Mouse (Mus musculus): Measurements from ENCODE around the gene Arpc2. TPM values are rescaled to one million over a fixed set of nuclear protein-coding genes. Genes with fewer than 3 reads are reported as not detected.
A peak's percentile ranks its signal among the peaks of the same experiment; 100 is the strongest.

Gene Arpc2
- total RNA-seq, 2 experiments from 2014 or later, result 141 to 153 TPM

DNA sequence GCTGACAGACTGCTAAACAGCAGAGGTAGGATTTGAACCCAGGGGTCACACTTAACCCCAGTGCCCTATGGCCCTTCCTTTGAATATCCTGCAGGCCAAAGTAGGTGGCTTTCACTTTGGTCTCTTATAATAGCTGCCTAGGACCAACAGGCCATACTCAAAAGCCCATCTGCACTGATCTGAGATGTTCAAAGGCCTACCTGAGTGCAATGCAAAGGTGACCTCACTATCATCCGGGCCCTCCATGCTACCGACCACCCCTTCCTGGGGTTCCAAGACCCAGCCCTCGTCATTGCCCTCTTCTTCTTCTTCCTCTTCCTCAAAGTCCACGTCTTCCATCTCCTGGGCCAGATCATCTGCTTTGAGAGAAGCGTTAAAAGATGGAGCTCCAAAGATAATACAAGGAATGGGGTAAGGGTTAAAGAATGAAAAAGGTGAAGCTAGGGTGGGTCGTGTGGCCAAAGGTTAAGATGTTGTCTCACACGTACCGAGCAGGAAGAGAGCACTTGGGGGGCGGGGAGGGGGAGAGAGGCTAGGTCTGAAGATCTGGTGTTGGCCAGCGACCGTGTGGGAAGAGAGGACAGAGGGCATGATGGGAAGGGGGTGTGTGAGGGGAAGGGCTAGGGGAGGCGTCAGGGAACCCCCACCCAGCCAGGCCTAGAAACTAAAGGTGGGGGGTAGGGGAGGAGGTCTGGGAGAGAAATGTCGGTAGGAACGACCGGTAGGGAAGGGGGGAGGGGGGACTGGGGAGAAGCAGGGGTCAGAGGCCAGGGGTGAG, 48.0 kb downstream of the Arpc2 start:
- peak; percentile 67 to 71 for DNase-seq

DNA sequence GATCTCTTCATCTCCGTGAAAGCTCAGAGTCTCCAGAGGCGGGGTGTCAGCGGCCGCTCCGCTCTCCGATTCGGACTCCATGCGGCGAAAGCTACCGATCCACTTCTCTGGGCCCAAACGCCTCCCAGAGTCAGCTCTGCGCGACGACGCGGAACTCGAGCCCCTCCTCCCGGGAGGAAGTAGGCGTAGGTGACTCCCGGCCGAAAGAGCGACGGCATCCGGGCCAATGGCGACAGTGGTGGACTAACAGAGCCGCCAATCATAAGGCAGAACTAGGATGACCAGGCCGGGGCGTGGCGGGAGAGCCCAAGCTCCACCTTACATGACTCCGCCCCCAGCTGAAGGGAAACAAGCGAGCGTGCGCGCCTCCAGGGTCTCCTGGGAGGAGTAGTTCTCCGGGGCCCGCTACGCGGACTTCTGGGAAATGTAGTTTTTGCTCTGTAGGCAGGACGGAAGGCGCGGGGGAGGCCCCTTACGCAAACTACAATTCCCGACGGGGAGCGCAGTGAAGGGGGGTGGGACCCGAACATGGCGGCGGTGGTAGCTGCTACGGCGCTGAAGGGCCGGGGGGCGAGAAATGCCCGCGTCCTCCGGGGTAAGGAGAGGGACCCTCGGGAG, 48.8 kb downstream of the Arpc2 start, which contains the start of the genes Aamp and Pnkd:
Gene Aamp, minus strand, starts transcription at position 196 of the 618 bp plus-strand sequence.
Gene Pnkd, plus strand, starts transcription at position 388 of the 618 bp plus-strand sequence.
- DNase-seq, result peak; percentile 100

DNA sequence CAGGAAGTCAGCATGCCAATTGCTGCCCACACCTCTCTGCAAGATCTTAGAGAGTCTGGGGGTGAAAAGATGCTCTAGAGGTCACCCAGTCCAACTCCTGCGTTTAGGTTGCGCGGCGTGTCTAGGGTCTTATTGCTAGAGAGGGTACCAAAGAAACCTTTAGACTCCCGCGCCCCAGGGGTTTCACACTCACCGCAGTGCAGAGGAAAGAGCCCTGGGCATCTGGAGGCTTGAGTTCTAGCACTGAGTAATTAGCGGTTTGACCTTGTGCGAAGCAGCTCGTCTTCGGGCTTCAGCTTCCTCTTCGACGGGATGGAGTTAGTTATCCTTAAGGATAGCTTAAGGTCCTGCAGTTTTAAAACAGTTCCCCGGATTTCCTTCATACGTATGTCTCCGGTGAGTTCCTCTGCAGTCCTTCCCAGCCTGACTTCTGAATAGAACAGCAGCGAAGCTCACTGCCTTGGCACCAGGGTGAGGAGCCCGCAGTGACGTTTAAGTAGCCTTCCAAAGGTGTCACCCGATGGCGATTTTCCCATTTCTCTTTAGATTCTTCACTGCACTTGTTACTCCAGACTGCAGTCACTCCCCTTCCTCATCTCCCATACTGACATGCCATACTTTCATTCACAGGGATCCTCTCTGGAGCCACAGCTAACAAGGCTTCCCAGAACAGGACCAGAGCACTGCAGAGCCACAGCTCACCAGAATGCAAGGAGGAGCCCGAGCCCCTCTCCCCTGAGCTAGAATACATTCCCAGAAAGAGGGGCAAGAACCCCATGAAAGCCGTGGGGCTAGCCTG, 49.5 kb downstream of the Arpc2 start:
- DNase-seq, result peak in 1 of 2 experiments; percentile 38

DNA sequence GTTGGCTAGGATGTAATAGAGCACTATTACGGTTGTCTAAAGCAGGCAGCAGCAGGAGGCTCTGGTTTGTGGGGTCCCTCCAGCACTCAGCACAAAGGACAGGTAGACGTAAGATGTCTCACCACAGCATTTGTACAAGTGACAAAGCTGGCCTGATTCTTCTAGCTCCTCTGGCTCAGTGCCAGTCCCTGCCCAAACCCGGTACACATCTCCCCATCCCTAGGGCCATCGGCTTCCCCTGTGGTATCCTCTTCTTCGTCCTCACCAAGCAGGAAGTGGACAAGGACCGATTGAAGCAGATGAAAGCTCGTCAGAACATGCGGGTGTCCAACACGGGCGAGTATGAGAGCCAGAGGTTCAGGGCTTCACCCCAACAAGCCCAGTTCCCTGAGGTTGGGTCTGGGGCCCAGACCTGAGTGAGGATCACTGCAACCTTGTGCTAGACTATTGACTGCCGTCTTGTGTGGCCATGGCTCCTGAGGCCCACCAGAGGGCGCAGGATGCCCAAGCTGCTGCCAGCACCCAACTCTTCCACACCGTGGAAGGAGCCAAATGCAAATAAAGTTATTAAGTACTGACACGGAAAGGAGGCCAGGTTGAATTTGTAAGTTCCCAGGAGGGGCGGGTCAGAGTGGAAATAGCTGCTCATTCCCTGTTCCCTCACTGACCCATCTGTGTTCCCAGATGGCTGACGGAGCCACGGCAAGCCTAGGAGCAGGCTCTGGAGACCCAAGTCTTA, 51.2 kb downstream of the Arpc2 start:
- DNase-seq, result peak in 1 of 2 experiments; percentile 44

DNA sequence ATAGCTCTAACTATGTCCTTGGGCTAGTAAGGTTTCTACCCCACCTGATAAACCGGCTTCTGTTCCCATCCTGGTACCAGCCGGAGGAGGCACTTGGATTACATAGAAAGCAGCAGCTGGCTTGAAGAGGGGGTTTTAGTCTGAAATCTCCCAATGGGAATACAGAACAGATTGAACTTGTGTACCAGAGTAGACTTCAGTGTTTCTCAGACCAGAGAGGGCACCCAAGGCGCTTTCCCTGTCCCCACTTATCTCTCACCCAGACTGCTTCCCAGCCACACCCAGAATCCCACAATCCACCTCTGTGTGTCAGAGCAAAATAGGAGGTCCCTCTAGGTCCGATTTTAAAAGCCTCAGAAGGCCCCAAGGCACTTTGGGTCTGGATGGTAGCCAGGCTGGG, 52.4 kb downstream of the Arpc2 start:
- DNase-seq, result no peak

DNA sequence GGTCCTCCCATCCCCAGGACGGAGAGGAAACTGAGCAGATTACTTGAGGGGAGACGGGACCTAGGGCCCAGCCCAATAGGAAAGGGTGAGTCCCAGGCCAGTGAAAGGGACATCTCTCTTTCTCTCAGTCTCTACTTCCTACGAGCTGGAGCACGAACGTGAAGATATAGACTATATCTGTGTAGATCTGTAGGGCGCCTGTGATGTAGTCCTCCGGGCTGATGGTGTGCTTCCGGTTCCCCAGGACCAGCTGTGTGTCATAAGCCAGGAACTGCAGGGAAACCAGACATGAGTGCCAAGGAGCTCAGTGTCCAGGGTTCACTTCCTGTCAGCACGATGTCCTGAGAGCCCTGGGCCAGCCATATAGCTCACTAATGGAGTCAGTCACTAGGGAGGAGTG, 53.4 kb downstream of the Arpc2 start:
- no peak for DNase-seq

DNA sequence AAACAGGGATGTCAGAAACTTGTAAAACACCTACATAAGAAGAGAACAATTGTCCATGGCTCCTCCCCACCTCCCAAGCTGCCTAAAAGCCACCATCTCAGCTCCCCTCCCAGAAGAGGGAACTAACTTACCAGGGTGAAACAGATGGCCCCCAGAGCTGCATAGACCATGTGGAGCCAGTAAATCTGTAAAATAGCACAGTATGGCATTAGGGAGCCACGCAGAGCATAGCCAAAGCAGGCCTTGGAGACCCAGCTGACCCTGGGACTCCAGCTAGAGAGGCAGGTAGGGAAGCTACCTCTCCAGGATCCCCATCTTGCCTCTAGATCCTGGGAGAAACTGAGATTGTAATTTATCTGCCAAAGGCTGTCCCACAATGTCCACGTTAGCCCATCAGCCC, 53.9 kb downstream of the Arpc2 start:
- DNase-seq, result no peak

DNA sequence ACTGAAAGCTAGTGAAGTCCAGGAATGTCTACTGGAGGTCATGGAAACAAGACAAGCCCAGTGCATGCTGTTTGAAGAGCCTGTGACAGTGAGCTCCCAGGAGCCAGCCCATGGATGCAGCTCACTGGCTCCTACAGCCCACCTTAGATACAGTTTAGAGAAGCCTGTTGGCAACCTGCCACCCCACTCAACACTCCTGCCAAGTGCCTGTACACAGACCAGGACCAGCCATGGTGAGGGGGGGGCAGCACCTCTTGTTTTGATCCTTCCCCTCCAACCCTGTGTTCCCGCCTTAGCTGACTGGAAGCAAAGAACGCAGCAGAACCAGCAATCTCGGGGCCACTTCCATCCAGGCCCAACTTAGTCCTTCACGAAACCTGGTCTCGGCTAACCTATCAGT, 54.3 kb downstream of the Arpc2 start:
- peak in 1 of 2 experiments; percentile 45 for DNase-seq

DNA sequence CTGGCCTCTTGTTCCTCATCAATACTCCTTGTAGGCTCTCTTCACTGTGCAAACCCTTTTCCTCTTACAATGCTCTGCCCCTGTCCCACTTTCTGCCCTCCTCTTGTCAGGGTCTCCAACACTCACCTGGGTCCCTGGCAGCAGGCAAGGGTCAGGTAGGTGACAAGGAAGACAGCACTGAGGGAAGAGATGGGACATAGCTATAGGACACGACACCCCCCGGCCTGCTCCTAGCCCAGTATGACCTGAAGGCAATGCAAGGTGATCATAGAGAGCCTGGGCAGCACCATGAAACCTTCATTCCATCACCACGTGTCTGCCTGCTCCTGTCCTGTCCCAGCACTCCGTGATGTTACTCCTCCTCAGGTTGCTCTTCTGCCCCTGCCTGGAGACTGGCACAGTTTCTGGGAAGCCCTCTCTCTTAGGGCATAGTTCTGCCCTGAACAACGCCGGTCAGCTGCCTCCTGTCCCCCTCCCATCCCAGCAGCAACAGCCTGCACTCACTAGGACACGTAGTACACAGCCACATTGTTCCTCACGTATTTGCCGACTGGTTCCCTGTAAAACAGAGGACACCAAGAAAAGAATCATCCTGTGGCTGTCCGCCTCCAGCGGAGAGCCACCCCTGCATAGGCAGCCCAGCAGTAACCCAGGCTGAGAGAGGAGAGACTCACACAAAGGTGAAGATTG, 56.6 kb downstream of the Arpc2 start:
- DNase-seq, result no peak

DNA sequence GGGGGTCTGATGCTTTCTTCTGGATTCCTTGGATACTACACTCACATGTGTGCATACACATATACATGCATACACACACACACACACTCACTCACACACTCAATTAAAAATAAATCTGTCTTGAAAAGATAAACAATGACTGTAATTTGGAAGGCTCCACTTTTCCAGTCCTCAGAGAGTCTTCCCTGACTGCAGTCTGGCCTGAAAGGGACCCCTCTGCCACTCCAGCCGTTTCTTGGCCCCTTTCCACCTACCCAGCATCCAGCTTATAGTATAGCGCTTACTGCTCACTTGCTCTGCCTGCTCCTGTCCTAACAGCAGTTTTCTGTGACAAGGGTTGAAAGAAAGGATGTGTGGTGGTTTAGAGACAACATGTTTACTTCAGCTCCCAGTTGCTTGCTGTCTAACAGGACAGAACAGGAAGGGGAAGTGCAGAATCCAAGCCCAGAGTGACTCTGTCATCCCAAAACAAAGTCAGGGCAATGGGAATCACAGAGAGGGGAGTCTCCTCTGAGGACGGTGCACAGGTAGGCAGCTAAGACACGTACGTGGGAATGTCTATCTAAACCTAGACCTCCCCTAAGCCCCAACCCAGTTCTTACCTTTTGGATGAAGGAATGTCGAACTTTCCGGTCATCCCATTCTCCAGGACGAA, 57.5 kb downstream of the Arpc2 start:
- DNase-seq, result no peak

DNA sequence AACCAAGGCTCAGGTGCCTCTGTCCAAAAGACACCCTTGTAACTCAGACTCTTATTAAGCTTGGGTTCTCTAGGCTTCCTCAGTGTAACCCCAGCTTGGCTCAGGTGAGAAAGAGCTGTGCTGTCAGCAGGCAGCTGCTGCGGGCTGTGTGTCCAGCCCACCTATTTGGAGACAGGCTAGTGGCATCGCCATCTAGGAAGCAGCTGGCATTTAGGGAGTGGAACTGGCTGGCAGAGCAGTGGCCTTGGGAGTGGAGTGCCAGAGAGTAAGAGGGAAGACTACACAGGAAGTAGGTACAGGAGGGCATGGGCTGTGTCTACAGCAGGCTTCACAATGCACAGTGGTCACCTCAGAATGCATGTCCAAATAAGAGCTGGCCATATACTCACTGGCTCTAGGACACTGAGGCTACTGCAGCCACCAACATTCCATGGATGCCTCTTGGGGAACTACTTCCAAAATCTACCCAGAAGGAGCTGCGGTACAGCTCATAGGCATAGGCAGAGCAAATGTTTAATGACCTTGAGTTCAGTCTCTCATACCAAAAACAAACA, 58.3 kb downstream of the Arpc2 start:
- no peak for DNase-seq

DNA sequence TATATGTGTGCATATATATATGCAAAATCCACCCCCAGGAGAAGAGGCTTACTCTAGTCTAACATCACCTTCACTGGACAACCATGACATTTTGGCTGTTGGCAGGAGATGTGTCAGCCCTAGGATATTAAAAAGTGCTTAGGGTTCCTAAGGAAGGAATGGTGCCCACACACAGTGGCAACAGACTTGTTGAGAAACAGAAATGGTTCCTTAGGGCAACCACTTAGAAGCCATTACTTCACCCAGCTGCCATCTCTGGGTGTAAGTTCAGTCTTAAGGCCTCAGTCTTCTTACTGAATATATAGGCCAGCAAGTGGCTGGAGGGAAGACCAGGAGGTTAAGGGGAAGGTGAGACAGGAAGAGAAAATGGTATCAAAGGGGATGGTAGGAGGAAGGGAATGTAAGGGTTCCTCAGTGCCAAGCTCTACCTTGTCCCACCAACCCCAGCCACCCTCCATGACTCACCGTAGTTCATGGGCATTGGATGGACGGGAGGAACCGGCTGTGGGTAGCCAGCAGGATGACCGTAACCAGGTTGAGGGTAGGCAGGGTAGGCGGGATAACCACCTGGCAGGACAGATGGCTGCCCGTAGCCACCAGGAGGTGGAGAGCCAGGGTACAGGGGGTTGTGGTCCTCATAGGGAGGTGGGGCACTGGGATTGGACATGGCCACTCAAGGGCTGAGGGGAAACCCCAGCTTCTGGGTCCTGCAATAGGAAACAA, 59.0 kb downstream of the Arpc2 start:
- no peak for DNase-seq

DNA sequence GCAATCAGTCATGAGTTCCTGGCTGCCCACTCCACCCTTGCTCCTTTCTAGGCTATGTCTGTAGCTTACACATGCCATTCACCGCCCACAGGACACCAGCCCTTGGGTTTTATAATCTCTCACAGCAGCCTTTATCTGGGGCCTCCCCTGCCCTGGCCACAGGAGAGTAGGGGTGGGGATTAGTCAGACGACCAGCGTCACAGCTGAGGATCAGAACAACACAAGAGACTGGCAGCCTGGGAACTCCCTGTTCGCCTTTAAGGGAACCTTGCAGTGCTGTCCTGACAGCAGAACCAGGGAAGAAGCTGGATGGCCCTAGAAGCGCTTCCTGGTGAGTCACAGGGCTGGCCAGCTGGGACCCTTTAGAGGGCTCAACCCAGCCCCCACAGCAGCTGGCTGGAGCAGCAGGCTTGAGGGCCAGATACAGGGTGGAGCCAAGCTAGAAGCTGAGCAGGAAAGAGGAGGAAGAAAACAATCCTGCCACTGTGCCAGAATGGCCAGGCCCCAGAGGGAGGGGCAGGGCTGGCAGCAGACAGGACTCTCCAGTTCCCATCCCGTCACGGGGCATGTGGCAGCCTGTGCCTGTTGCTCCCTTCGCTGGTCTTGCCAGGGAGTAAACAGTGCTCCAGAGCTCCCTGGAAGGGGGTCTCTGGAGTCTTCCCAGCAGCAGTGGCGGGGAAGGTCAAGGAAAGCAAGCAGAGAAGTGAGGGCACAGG, 59.7 kb downstream of the Arpc2 start:
- peak; percentile 95 to 98 for DNase-seq

DNA sequence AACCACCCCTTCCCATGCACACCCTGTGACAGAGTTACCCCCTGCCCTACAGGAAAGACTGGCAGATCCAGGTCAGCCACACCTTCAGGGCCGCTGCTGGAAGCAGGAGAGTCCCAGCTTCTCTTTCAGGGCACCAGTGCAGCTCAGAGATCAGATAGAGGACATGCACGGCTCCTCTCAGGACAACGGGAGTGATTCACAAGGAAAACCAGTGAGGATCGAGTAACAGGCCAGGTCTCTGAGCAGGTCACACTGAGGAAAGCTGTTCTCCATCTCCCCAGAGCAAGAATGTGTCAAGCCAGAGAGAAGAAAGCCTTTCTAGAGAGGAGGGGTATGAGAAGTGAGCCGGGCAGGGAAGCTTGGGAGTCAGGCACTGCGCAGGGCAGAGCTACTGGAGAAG, 60.6 kb downstream of the Arpc2 start:
- peak in 1 of 2 experiments; percentile 61 for DNase-seq

DNA sequence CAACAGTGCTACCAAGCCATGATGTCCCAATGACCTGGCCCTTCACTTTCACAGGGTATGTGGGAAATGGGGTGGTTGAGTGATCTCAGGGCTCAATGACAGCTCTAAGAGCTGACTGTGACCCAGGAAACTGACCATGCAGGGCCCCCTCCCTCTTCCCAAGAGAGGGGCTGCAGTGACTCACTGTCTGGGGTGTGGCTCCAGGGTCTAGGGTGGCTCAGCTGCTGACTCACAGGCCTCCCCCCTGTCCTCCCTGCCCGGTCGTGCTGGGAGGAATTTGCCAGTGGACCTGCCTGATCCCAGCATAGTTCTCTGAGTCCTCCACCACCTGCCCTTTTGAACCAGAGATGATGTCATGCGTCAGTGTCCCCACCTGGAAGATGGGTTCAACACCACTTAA, 61.4 kb downstream of the Arpc2 start:
- peak; percentile 60 to 80 for DNase-seq

DNA sequence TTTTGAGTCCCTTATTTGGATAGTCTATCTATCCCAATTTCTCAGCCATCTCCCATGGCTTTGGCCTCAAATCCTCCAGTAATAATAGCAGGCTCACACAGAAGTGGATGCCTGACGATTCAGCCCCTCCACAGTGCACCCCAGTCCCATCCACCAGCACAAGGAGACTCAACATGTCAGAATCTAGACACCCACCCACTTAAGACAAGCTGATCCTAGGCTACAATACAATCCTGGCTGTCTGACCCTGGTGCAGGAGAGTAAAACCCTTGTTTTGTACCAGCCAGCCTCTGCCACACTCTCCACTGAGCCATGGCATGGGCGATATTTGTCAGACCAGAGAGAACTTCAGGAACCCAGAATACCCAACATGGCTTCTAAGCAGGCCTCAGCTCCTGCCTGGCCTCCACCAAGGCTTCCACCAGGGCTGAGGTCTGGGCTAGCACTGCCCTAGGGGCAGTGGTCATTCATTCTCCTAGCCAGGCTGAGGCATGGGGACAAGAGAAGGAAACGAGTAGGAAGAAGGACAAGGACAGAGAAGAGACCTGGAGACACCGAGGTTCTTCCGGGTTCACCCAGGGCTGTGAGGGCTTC, 62.4 kb downstream of the Arpc2 start:
- no peak for DNase-seq

DNA sequence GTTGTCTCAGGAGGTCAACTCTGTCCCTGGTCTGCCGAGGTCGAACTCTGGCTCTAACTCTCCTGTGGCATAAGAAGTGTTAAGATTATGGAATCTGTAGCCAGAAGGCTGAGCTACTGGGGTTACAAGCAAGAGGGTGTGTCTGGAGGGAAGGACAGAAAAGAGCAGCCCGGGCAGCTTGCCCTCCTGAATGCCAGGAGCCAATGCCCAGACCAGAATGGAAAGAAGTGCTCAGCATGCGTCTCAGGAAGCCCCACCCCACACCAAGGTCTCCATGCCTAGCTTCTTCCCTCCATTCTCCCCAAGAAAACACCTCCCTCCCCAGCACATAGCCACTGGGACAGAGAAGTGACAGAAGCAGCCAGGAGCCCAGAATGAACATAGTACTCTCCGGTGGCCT, 63.1 kb downstream of the Arpc2 start:
- DNase-seq, result peak; percentile 77 to 79

DNA sequence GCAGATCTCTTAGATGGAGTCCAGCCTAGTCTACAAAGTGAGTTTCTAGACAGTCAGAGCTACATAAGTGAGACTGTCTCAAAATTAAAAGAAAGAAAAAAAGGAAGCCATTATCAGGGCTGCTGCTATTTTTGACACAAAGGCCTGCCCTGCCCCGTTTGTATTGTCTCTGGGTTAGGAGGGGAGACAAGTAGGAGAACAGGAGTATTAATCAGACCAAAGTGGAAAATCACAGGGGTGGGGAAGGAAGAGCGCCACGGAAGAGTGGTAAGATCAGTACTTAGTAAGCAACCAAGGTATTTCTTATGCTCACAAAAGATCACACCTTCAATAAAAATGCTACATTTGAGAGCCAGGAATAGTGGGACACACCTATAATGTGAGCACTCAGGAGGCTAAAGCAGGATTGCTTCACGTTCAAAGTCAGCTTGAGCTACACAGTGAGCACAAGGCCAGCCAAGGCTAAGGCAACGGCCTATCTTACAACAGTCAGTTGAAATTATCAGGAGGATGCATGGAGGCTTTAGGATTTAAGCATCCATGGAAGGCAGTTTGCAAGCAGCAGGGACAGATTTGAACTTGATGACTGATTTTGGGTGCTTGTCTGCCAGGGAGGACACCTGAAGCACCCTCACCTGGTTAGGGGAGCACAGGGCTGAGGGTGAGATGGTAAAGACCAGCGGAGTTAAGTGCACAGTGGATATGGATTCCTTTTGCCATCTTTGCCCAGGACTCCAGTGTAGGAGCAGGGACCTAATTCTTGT, 64.6 kb downstream of the Arpc2 start:
- peak; percentile 60 to 61 for DNase-seq

Data from heart, adult 18-20 months (tissue).